Mouse (Mus musculus) hindbrain, postnatal 0 days (tissue): ENCODE results near the gene Trub1. TPM values are rescaled to one million over a fixed set of nuclear protein-coding genes. Genes with fewer than 3 reads are reported as not detected.

Source experiments
- ATAC-seq: fragments of 200-750 bp; cut with Nextera tagmentation; 2 replicates; pipeline ENCODE4 v1.8.0; 2017; ENCODE audit warnings: mild to moderate bottlenecking, moderate TSS enrichment, moderate library complexity
- DNase-seq: peaks from one replicate; pipeline ENCODE4 v3.0.0-alpha.2; 2015; ENCODE audit warnings: low spot score
- H3K27ac ChIP-seq: fragments of 300-500 bp; sonication (generic); 2 replicates; pipeline ENCODE4 v1.5.1; 2014; ENCODE audit warnings: mild to moderate bottlenecking
- H3K27me3 ChIP-seq: fragments of 300-500 bp; sonication (generic); 2 replicates; pipeline ENCODE4 v1.6.1; 2014; ENCODE audit warnings: low read length, mixed read lengths; ENCODE audit not compliant: insufficient read depth
- H3K36me3 ChIP-seq: fragments of 300-500 bp; sonication (generic); 2 replicates; pipeline ENCODE4 v1.6.1; 2014; ENCODE audit warnings: low read length, mixed read lengths; ENCODE audit not compliant: insufficient read depth
- H3K4me1 ChIP-seq: fragments of 300-500 bp; sonication (generic); 2 replicates; pipeline ENCODE4 v1.6.1; 2014; ENCODE audit warnings: antibody characterized with exemption, low read length, mixed read lengths; ENCODE audit not compliant: insufficient read depth
- H3K4me2 ChIP-seq: fragments of 300-500 bp; sonication (generic); 2 replicates; pipeline ENCODE4 v1.6.1; 2014; ENCODE audit warnings: low read depth, mild to moderate bottlenecking, low read length, moderate library complexity, mixed read lengths
- H3K4me3 ChIP-seq: fragments of 300-500 bp; sonication (generic); 2 replicates; pipeline ENCODE4 v1.5.1; 2014; ENCODE audit warnings: low read length
- H3K9ac ChIP-seq: fragments of 300-500 bp; sonication (generic); replicated peaks from 2 replicates; pipeline ENCODE4 v1.6.1; 2014; ENCODE audit warnings: mild to moderate bottlenecking, low read length, moderate library complexity, mixed read lengths
- H3K9me3 ChIP-seq: fragments of 300-500 bp; sonication (generic); 2 replicates; pipeline ENCODE4 v1.6.1; 2016; ENCODE audit warnings: low read length, mixed read lengths
- CTCF ChIP-seq: IDR thresholded peaks from 2 replicates; pipeline ENCODE4 v1.5.1; 2016; ENCODE audit warnings: antibody characterized with exemption, control low read depth, low read depth
- WGBS: fragments of 180-500 bp; shearing (Covaris S2); extraction: QIAGEN DNeasy Blood & Tissue Kit; methylation state at CpG from one replicate; pipeline ENCODE4 v1.1.7; 2014; 5-methylcytosine and 5-hydroxymethylcytosine counted together
- polyA plus RNA-seq: library from polyadenylated mRNA; unstranded; fragments of >200 nt; fragmentation: Nextera tagmentation; extraction: Ambion mirVana; gene quantifications from 2 replicates; pipeline ENCODE4 v1.2.1, GENCODE M21; 2015
- total RNA-seq: library from RNA; depleted of rRNA; stranded (reverse); fragments of >200 nt; gene quantifications from 2 replicates; pipeline ENCODE4 v1.2.3, GENCODE M21; 2014; rRNA removed

The Trub1 gene
- total and polyA plus RNA-seq, 2 experiments from 2014 or later: 12.7 to 14.0 TPM

- ATAC-seq (no peak), DNase-seq (no peak)
- Histone ChIP-seq H3K27ac (no peak overlapping the region), H3K9ac (no peak overlapping the region), H3K36me3 (no peaks in the 10 kb centered on the region), H3K9me3 (no peaks in the 10 kb centered on the region; the same call in 1 of the 2 replicates), H3K27me3 (no peaks in the 10 kb centered on the region), H3K4me2 (no peak overlapping the region), H3K4me1 (peaks cover 11% of the 10 kb centered on the region; the same call in 1 of the 2 replicates), H3K4me3 (no peak overlapping the region)
- no peak for TF ChIP-seq CTCF
- 77% methylated on average over 11 of the region's 11 CpGs for WGBS
These were observed 87.4 kb downstream of the Trub1 start for GRCm38 (mm10) chr19:57540118-57540517.

Other genes with a start within 250 kb of the Trub1 start
- 71.7 and 110 TPM in 2 replicates for gene Ablim1, start 138.0 kb upstream of the Trub1 start, total RNA-seq
- 43.0 and 44.7 TPM in 2 replicates for gene Ablim1, start 138.0 kb upstream of the Trub1 start, polyA plus RNA-seq
- gene Fam160b1, start 92.2 kb upstream of the Trub1 start, total RNA-seq: 18.2 and 19.7 TPM in 2 replicates
- gene Fam160b1, start 92.2 kb upstream of the Trub1 start, polyA plus RNA-seq: 10.9 and 11.2 TPM in 2 replicates
- 46.0 and 51.5 TPM in 2 replicates for gene Atrnl1, start 158.1 kb downstream of the Trub1 start, total RNA-seq
- 3.7 and 4.4 TPM in 2 replicates for gene Atrnl1, start 158.1 kb downstream of the Trub1 start, polyA plus RNA-seq